Mouse (Mus musculus) CH12.LX (cell line): ENCODE data around the gene Sema6d. TPM values are rescaled to one million over a fixed set of nuclear protein-coding genes. Genes with fewer than 3 reads are reported as not detected.

Experiments
- DNase-seq: peaks from one replicate; pipeline ENCODE4 v3.0.0-alpha.2; 2013; ENCODE audit errors: extremely low read depth
- H3K27ac ChIP-seq: 2 replicates; pipeline ENCODE4 v1.5.1; 2012; ENCODE audit warnings: low read depth, mild to moderate bottlenecking, control low read depth, moderate library complexity; ENCODE audit not compliant: insufficient read depth
- H3K27me3 ChIP-seq: replicated peaks from 2 replicates; pipeline ENCODE3; 2012; ENCODE audit warnings: inconsistent platforms
- H3K36me3 ChIP-seq, 2 experiments: replicated peaks in 1 of 2; 2 replicates each; pipeline versions ENCODE3 to v1.6.1; 2012; ENCODE audit warnings: inconsistent platforms in 1 of 2, low read length in 1 of 2, mild to moderate bottlenecking in 1 of 2, mixed read lengths in 1 of 2, moderate library complexity in 1 of 2; ENCODE audit not compliant: control insufficient read depth in 1 of 2, insufficient read depth in 1 of 2
- H3K4me1 ChIP-seq, 2 experiments: 2 replicates each; pipeline ENCODE4 v1.6.1; 2012; ENCODE audit warnings: inconsistent platforms in 1 of 2, moderate library complexity in 1 of 2; ENCODE audit not compliant: insufficient read depth in 2 of 2, control insufficient read depth in 1 of 2
- H3K4me2 ChIP-seq: 2 replicates; pipeline ENCODE4 v1.6.1; 2012; ENCODE audit warnings: low read depth, mild to moderate bottlenecking, control low read depth; ENCODE audit not compliant: poor library complexity, insufficient read depth, severe bottlenecking
- H3K4me3 ChIP-seq, 3 experiments: fragments of 150-350 bp in 1 of 3; sonication (generic) in 1 of 3; replicated peaks in 1 of 3; 2 replicates each; pipeline versions ENCODE3 to v1.5.1; 2011 to 2012; ENCODE audit warnings: low read depth in 2 of 3, low read length in 2 of 3, mild to moderate bottlenecking in 2 of 3, moderate library complexity in 2 of 3, control low read depth in 1 of 3, improper control_type of control experiment in 1 of 3, inconsistent platforms in 1 of 3, mixed read lengths in 1 of 3; ENCODE audit not compliant: poor library complexity in 1 of 3
- H3K79me2 ChIP-seq: replicated peaks from 2 replicates; pipeline ENCODE4 v1.6.1; 2012; ENCODE audit warnings: mild to moderate bottlenecking, moderate library complexity; ENCODE audit not compliant: control insufficient read depth, poor library complexity, insufficient read depth, severe bottlenecking; ENCODE audit errors: extremely low read depth
- H3K9ac ChIP-seq: 2 replicates; pipeline ENCODE4 v1.6.1; 2012; ENCODE audit warnings: low read depth, mild to moderate bottlenecking, control low read depth, moderate library complexity; ENCODE audit not compliant: insufficient read depth
- H3K9me3 ChIP-seq: replicated peaks from 2 replicates; pipeline ENCODE3; 2012; ENCODE audit warnings: low read length, inconsistent platforms, mixed read lengths
- BHLHE40 ChIP-seq: IDR thresholded peaks from 2 replicates; pipeline ENCODE4 v1.6.1; 2011; ENCODE audit warnings: mild to moderate bottlenecking, low read depth, low read length, improper control_type of control experiment
- CHD1 ChIP-seq: IDR thresholded peaks from 2 replicates; pipeline ENCODE4 v1.6.1; 2012; ENCODE audit warnings: low read depth, low read length, improper control_type of control experiment, inconsistent platforms
- CHD2 ChIP-seq: IDR thresholded peaks from 2 replicates; pipeline ENCODE4 v1.6.1; 2011; ENCODE audit warnings: low read length, improper control_type of control experiment
- CTCF ChIP-seq, 2 experiments: IDR thresholded peaks in 1 of 2; conservative IDR thresholded peaks in 1 of 2; 2 replicates each; pipeline ENCODE4 v1.5.1; 2011 to 2012; ENCODE audit warnings: low read depth in 2 of 2, low read length in 2 of 2, improper control_type of control experiment in 1 of 2, inconsistent platforms in 1 of 2, mild to moderate bottlenecking in 1 of 2, moderate library complexity in 1 of 2
- IRF4 ChIP-seq: IDR thresholded peaks from 2 replicates; pipeline ENCODE4 v1.6.1; 2014; ENCODE audit warnings: low read depth, mild to moderate bottlenecking, inconsistent platforms, low read length, improper control_type of control experiment
- KAT2A ChIP-seq: IDR thresholded peaks from 2 replicates; pipeline ENCODE4 v1.6.1; 2012; ENCODE audit warnings: low read length, improper control_type of control experiment, inconsistent platforms; ENCODE audit not compliant: insufficient replicate concordance
- MAFK ChIP-seq: IDR thresholded peaks from 2 replicates; pipeline ENCODE4 v1.6.1; 2011; ENCODE audit warnings: low read length, improper control_type of control experiment; ENCODE audit not compliant: insufficient replicate concordance
- MAX ChIP-seq: IDR thresholded peaks from 2 replicates; pipeline ENCODE4 v1.6.1; 2011; ENCODE audit warnings: low read length, improper control_type of control experiment
- MAZ ChIP-seq: IDR thresholded peaks from 2 replicates; pipeline ENCODE4 v1.6.1; 2012; ENCODE audit warnings: low read depth, mild to moderate bottlenecking, inconsistent platforms, low read length, improper control_type of control experiment, moderate library complexity
- MEF2A ChIP-seq: IDR thresholded peaks from 2 replicates; pipeline ENCODE4 v1.6.1; 2014; ENCODE audit warnings: low read depth, mild to moderate bottlenecking, inconsistent platforms, low read length, improper control_type of control experiment, borderline replicate concordance
- MXI1 ChIP-seq: IDR thresholded peaks from 2 replicates; pipeline ENCODE4 v1.6.1; 2011; ENCODE audit warnings: mild to moderate bottlenecking, low read depth, low read length, improper control_type of control experiment
- PAX5 ChIP-seq: IDR thresholded peaks from 2 replicates; pipeline ENCODE4 v1.6.1; 2012; ENCODE audit warnings: low read length, inconsistent platforms, mixed read lengths
- POLR2AphosphoS2 ChIP-seq: IDR thresholded peaks from 2 replicates; pipeline ENCODE4 v1.6.1; 2011; ENCODE audit warnings: low read depth, low read length, improper control_type of control experiment
- TBP ChIP-seq: conservative IDR thresholded peaks from 2 replicates; pipeline ENCODE4 v1.6.1; 2011; ENCODE audit warnings: low read depth, low read length, improper control_type of control experiment
- UBTF ChIP-seq: IDR thresholded peaks from 2 replicates; pipeline ENCODE4 v1.6.1; 2012; ENCODE audit warnings: low read depth, mild to moderate bottlenecking, inconsistent platforms, low read length, improper control_type of control experiment, moderate library complexity
- ZKSCAN1 ChIP-seq: IDR thresholded peaks from 2 replicates; pipeline ENCODE4 v1.6.1; 2012; ENCODE audit warnings: low read depth, inconsistent platforms, low read length, improper control_type of control experiment, borderline replicate concordance
- ZMIZ1 ChIP-seq: IDR thresholded peaks from 2 replicates; pipeline ENCODE4 v1.6.1; 2012; ENCODE audit warnings: low read depth, mild to moderate bottlenecking, inconsistent platforms, low read length, improper control_type of control experiment
- dilution Hi-C: fragments of 300-500 bp; cut with MboI; formaldehyde crosslinking; loops from 2 replicates; pipeline ENCODE4 v1.14.3; 2020; ENCODE audit warnings: low sequenced_read_pairs; ENCODE audit not compliant: extremely low pct_unique_long_range_greater_than_20kb, extremely low pct_ligation_motif_present
- in situ Hi-C: fragments of 300-500 bp; cut with MboI; formaldehyde crosslinking; loops from 3 replicates; pipeline ENCODE4 v1.14.3; 2019; ENCODE audit warnings: low sequenced_read_pairs, low pct_ligation_motif_present, low pct_unique_long_range_greater_than_20kb, mixed read lengths
- polyA plus RNA-seq: library from polyadenylated mRNA; unstranded; fragments of >175 nt; gene quantifications from 2 replicates; pipeline ENCODE4 v1.2.1, GENCODE M21; 2012; ENCODE audit warnings: low read depth; ENCODE audit not compliant: insufficient read length
- total RNA-seq, 2 experiments: library from RNA; depleted of rRNA; stranded (reverse); fragments of 300-350 nt in 1 of 2; fragments of >200 nt in 1 of 2; gene quantifications; 2 replicates each; pipeline ENCODE4 v1.2.3; 2012 to 2014

Sema6d gene
- total and polyA plus RNA-seq, 3 experiments = not detected

DNA sequence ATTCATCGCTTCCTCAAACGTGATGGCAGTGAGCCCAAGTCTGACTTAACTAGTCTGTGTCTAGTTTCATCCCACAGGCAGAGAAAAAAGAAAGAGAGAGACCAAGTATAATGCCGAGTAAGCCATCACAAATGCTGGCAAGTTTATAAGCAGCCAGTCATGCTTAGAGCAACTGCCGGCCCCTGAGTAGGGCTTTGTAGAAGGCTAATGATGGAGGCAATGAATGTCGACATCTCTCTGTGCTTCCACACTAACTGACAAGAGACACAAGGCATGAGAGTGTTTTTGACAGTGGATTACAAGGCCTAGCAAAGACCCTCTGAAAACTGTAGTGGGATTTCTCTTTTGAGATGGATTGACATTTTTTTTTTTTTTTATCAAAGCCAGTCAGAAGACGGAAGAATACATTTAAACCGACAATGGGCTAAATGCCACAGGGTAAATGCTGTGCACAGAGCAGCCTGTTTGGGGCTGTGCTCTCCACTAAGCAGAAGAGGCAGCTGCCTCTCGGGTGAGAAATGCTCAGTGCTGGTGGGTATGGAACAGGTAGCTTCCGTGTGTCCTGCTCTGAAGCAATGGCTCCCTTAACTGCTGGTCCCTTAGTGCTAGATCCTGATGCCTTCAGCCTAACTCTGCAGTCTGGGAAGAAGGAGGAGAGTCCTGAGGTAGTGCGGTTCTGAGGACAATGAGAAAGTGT, 380.7 kb downstream of the Sema6d start:
- Histone ChIP-seq H3K4me3 (no peak overlapping the region), H3K4me1 (no peaks in the 10 kb centered on the region), H3K9ac (no peak overlapping the region), H3K4me2 (no peak overlapping the region), H3K36me3 (no peaks in the 10 kb centered on the region), H3K27me3 (no peaks in the 10 kb centered on the region), H3K79me2 (no peaks in the 10 kb centered on the region), H3K9me3 (peaks cover 71% of the 10 kb centered on the region), H3K27ac (no peak overlapping the region)
- no peak for DNase-seq
- dilution Hi-C loops (no loop called here), in situ Hi-C loops (no loop called here)
- TF ChIP-seq MAZ (no peak), MAX (no peak), CTCF (conservative IDR thresholded peaks at IDR 0.05 in 1 of 2, IDR thresholded peaks at IDR 0.05 in 1 of 2; ENCODE audit: low read depth in 2 of 2, low read length in 2 of 2) (no peak), MXI1 (no peak), ZKSCAN1 (no peak), PAX5 (no peak), MEF2A (no peak), ZMIZ1 (no peak), BHLHE40 (no peak), CHD2 (no peak), TBP (no peak), CHD1 (no peak), POLR2AphosphoS2 (no peak), KAT2A (no peak), UBTF (no peak), MAFK (no peak)

DNA sequence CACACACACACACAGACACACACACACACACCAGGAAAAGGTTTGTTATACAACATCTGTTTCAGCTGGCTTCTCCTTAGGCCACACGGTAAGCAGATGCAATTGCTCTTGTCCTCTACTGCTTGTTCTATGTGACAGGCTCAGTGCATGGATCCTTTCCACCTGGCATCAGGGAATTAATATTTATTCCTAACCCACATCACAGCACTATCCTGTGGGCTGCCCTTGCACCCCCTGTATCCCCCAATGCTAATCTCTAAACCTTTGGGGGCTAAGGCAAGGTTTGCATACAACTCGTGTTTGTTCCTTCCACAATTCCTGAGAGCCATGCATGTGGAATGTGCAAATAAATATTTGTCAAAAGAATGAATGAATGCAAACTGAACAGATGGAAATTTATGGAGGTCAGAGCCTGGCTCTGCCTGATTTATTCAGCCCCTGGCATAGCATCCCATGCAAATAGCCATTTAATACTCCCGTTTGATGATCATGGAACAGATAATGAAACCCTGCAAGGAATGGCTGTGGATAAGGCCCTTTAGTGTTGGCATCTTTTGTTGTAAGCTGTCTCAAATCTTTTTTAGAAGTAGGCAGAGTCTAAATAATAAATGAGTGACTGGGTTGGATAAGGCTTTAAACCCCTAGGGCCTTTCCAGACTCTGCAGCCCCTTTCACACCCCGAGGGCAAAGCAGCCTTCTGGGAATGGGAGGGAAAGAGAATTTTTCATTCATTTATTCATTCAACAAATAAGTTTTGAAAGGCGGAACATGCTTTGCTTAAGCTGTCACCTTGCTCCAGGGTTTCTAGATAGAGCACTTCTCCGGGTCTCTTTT, 383.1 kb downstream of the Sema6d start:
- no peak overlapping the region for H3K27ac ChIP-seq
- TF ChIP-seq IRF4 (no peak), BHLHE40 (no peak), MEF2A (no peak), CTCF (conservative IDR thresholded peaks at IDR 0.05 in 1 of 2, IDR thresholded peaks at IDR 0.05 in 1 of 2; ENCODE audit: low read depth in 2 of 2, low read length in 2 of 2) (no peak)
- TF ChIP-seq, all 38 proteins: peak for 0
- Histone ChIP-seq H3K9me3 (peaks cover 69% of the 10 kb centered on the region), H3K4me2 (no peak overlapping the region), H3K79me2 (no peaks in the 10 kb centered on the region), H3K27me3 (no peaks in the 10 kb centered on the region), H3K36me3 (no peaks in the 10 kb centered on the region), H3K9ac (no peak overlapping the region), H3K4me3 (no peak overlapping the region), H3K4me1 (no peaks in the 10 kb centered on the region)
- in situ Hi-C loops = no loop called here
- no peak for DNase-seq
- dilution Hi-C loops = no loop called here
